ENCODE assay signal across 11 mouse cellular contexts in genomic region chr1:113297807-113298206, GRCm38 (mm10).
A peak's percentile ranks its signal among the peaks of the same experiment; 100 is the strongest.
DNase-seq lines count a peak whose midpoint lies in the region; ATAC-seq lines count a peak whose summit lies in the region.
"Had no signal": no experiment of that assay in that cellular context is flagged by ENCODE, and none has a peak within 500 bp of the region (broad histone marks: within the 10 kb centered on the region; RNA-seq: fewer than 3 reads in every experiment).

No protein-coding gene starts in this region.

- no peaks in the 10 kb centered on the region for H3K27me3 ChIP-seq in hindbrain, embryonic 13.5 days
- H3K27me3 ChIP-seq in hindbrain, embryonic 11.5 days (ENCODE audit: control insufficient read depth, insufficient read depth, low read length) = no peaks in the 10 kb centered on the region
- H3K27me3 ChIP-seq: liver, embryonic 15.5 days had no signal

- no peak for DNase-seq in hindbrain, embryonic 11.5 days (ENCODE audit: low spot score)
- DNase-seq in layer of hippocampus, postnatal 10 days (ENCODE audit: low spot score in 2 of 2) = peak; percentile 3 to 14
- peak; percentile 63 for DNase-seq in right cerebral cortex, postnatal 14 days
- no peak for DNase-seq in heart, adult 8-10 months (ENCODE audit: low spot score)
- DNase-seq in kidney, postnatal 25 days = no peak
- no peak for DNase-seq in gastrocnemius, postnatal 14 days
- DNase-seq: adrenal gland, postnatal 14 days had no signal

- no peak overlapping the region for H3K27ac ChIP-seq in hindbrain, embryonic 13.5 days
- no peak overlapping the region for H3K27ac ChIP-seq in hindbrain, embryonic 11.5 days (ENCODE audit: low read depth, low read length)
- H3K27ac ChIP-seq: liver, embryonic 15.5 days had no signal

- H3K9ac ChIP-seq in hindbrain, embryonic 13.5 days = no peak overlapping the region
- no peak overlapping the region for H3K9ac ChIP-seq in hindbrain, embryonic 11.5 days (ENCODE audit: low read depth, low read length)
- H3K9ac ChIP-seq: liver, embryonic 15.5 days had no signal

- H3K36me3 ChIP-seq in hindbrain, embryonic 13.5 days = no peaks in the 10 kb centered on the region
- no peaks in the 10 kb centered on the region for H3K36me3 ChIP-seq in hindbrain, embryonic 11.5 days (ENCODE audit: control insufficient read depth, insufficient read depth, low read length)
- H3K36me3 ChIP-seq: liver, embryonic 15.5 days had no signal

- H3K9me3 ChIP-seq in hindbrain, embryonic 13.5 days = no peaks in the 10 kb centered on the region
- no peaks in the 10 kb centered on the region for H3K9me3 ChIP-seq in hindbrain, embryonic 11.5 days (ENCODE audit: control insufficient read depth, low read length)
- H3K9me3 ChIP-seq: liver, embryonic 15.5 days had no signal

- 68% methylated on average over 3 of the region's 3 CpGs for WGBS in hindbrain, embryonic 13.5 days
- WGBS in hindbrain, embryonic 11.5 days = 79% methylated on average over 3 of the region's 3 CpGs

- no peak overlapping the region for H3K4me2 ChIP-seq in hindbrain, embryonic 13.5 days
- no peak overlapping the region for H3K4me2 ChIP-seq in hindbrain, embryonic 11.5 days (replicated peaks; ENCODE audit: low read depth, low read length)
- H3K4me2 ChIP-seq: liver, embryonic 15.5 days had no signal

- intact Hi-C loops in gastrocnemius, postnatal 14 days (cut with DNase I; ENCODE audit: low total_unique reads) = no loop called here

- H3K4me1 ChIP-seq in hindbrain, embryonic 13.5 days (replicated peaks) = no peaks in the 10 kb centered on the region
- H3K4me1 ChIP-seq in hindbrain, embryonic 11.5 days (replicated peaks; ENCODE audit: control insufficient read depth, insufficient read depth, low read length) = no peaks in the 10 kb centered on the region
- H3K4me1 ChIP-seq: liver, embryonic 15.5 days had no signal

- peak; percentile 28; the same call in 1 of the 2 replicates for ATAC-seq in hindbrain, embryonic 13.5 days (ENCODE audit: low FRiP score)
- ATAC-seq in hindbrain, embryonic 11.5 days (ENCODE audit: low FRiP score) = no peak
- peak; percentile 98 for ATAC-seq in frontal cortex, adult (ENCODE audit: low TSS enrichment)
- ATAC-seq: intestine, postnatal 0 days had no signal

- H3K4me3 ChIP-seq in hindbrain, embryonic 13.5 days = no peak overlapping the region
- no peak overlapping the region for H3K4me3 ChIP-seq in hindbrain, embryonic 11.5 days (ENCODE audit: low read depth, low read length)
- H3K4me3 ChIP-seq: liver, embryonic 15.5 days had no signal

Comparison
In these comparisons a context has a peak if more than half of its experiments do, and no peak if none do; other contexts are left out.
1. DNase-seq: peak in layer of hippocampus, postnatal 10 days (2 of 2) and right cerebral cortex, postnatal 14 days (single experiment); none in hindbrain, embryonic 11.5 days (single experiment), heart, adult 8-10 months (single experiment), kidney, postnatal 25 days (0 of 2) and gastrocnemius, postnatal 14 days (single experiment).